Mouse (Mus musculus) C2C12 (cell line): Measurements from ENCODE around the gene Ank2. TPM values are rescaled to one million over a fixed set of nuclear protein-coding genes. Genes with fewer than 3 reads are reported as not detected.

Experiments used
- H3K27me3 ChIP-seq: one replicate; pipeline ENCODE4 v1.6.1; 2011; ENCODE audit not compliant: control insufficient read depth, insufficient read depth, insufficient read length
- H3K36me3 ChIP-seq: one replicate; pipeline ENCODE4 v1.6.1; 2011; ENCODE audit not compliant: control insufficient read depth, insufficient read depth
- H3K4me3 ChIP-seq: one replicate; pipeline ENCODE4 v1.5.1; 2011; ENCODE audit warnings: mild to moderate bottlenecking, control low read depth; ENCODE audit not compliant: poor library complexity, insufficient read depth, severe bottlenecking
- H3K79me2 ChIP-seq: one replicate; pipeline ENCODE4 v1.6.1; 2011; ENCODE audit not compliant: control insufficient read depth, insufficient read depth
- H3K79me3 ChIP-seq: one replicate; pipeline ENCODE4 v1.6.1; 2011; ENCODE audit warnings: low read depth, control low read depth
- H3ac ChIP-seq: one replicate; pipeline ENCODE3; 2011; ENCODE audit warnings: low read depth; ENCODE audit not compliant: control insufficient read depth, insufficient read length
- CEBPB ChIP-seq: IDR thresholded peaks from one replicate; pipeline ENCODE4 v1.6.1; 2011; ENCODE audit warnings: low read depth, mild to moderate bottlenecking, control low read depth, moderate library complexity
- CTCF ChIP-seq: IDR thresholded peaks from one replicate; pipeline ENCODE4 v1.5.1; 2011; ENCODE audit not compliant: control insufficient read depth, insufficient read depth, insufficient read length
- FOSL1 ChIP-seq: IDR thresholded peaks from one replicate; pipeline ENCODE4 v1.8.0; 2011; ENCODE audit warnings: mild to moderate bottlenecking, low read length; ENCODE audit not compliant: poor library complexity, insufficient read depth, severe bottlenecking
- MAX ChIP-seq: IDR thresholded peaks from one replicate; pipeline ENCODE4 v1.6.1; 2011; ENCODE audit warnings: mild to moderate bottlenecking, control low read depth
- MYOD1 ChIP-seq: IDR thresholded peaks from one replicate; pipeline ENCODE4 v1.6.1; 2011; ENCODE audit warnings: low read depth; ENCODE audit not compliant: control insufficient read depth, insufficient read length
- MYOG ChIP-seq: IDR thresholded peaks from one replicate; pipeline ENCODE4 v1.6.1; 2011; ENCODE audit not compliant: control insufficient read depth, insufficient read length; ENCODE audit errors: extremely low read depth
- USF1 ChIP-seq: IDR thresholded peaks from one replicate; pipeline ENCODE4 v1.6.1; 2011; ENCODE audit warnings: low read depth, mild to moderate bottlenecking, control low read depth, moderate library complexity
- polyA plus RNA-seq: library from polyadenylated mRNA; unstranded; fragments of >200 nt; fragmentation: generic; extraction: Trizol; gene quantifications from one replicate; pipeline ENCODE4 v1.2.1, GENCODE M21; 2012; ENCODE audit warnings: missing spikeins

Ank2 gene
- polyA plus RNA-seq, 1 experiment: 3.5 TPM

DNA sequence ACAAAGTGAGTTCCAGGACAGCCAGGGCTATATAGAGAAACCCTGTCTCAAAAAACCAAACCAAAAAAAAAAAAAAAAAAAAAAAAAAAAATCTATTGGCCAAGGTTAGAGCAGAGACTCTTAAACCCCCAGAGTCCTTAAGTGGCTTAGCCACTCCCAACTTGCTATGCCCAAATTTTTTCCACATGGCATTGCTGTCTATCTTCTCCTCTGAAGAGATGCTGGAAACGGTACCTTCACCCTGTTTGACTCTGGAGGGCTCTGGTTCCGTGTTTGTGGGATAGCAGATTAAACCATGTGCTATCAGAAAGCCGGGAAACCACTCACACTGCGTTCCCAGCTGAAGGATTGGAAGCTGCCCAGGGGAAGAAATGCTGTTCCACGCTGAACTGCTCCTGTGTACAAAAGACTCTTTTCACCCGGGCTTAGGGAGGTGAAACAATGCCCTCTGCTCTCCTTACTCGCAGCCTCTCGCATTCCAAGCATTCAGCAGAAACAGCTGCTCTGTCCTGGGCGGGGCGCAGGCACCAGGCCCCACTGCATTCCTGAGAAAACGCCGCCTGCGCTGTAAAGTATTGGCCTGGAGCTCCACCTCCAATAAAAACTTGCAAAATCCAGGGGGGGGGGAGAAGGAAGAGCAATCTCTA is 241.7 kb downstream of the Ank2 start:
- TF ChIP-seq USF1: no peak
- TF ChIP-seq FOSL1: no peak
- peak; percentile 87 for TF ChIP-seq MYOD1
- TF ChIP-seq CEBPB: no peak
- Histone ChIP-seq H3ac (peak overlapping the region; percentile 68), H3K4me3 (peak overlapping the region; percentile 21), H3K79me3 (no peaks in the 10 kb centered on the region), H3K27me3 (no peaks in the 10 kb centered on the region), H3K79me2 (no peaks in the 10 kb centered on the region), H3K36me3 (no peaks in the 10 kb centered on the region)

DNA sequence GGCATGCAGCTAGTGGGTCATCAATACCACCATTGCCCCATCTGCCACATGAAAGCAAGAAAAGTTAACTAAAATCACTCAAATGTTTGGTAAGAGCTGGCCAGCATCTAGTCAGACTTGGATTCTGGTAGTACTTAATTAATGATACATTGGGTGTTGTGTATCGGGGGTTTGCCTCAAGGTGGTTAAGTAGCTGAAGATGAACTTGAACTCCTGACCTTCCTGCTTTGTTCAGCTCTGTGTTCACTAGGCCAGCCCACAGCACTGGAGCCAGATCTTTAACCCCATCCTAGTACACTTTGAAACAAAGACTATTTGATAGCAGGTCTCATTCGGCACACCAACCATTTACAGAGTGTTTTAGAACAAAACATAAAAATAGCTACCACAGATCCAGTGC is 242.5 kb downstream of the Ank2 start:
- Histone ChIP-seq H3K4me3 (no peak overlapping the region), H3K27me3 (no peaks in the 10 kb centered on the region), H3K79me3 (no peaks in the 10 kb centered on the region), H3K79me2 (no peaks in the 10 kb centered on the region), H3K36me3 (no peaks in the 10 kb centered on the region), H3ac (no peak overlapping the region)
- TF ChIP-seq CTCF (no peak), USF1 (no peak), MAX (no peak), CEBPB (no peak), MYOG (no peak), MYOD1 (no peak), FOSL1 (no peak)

DNA sequence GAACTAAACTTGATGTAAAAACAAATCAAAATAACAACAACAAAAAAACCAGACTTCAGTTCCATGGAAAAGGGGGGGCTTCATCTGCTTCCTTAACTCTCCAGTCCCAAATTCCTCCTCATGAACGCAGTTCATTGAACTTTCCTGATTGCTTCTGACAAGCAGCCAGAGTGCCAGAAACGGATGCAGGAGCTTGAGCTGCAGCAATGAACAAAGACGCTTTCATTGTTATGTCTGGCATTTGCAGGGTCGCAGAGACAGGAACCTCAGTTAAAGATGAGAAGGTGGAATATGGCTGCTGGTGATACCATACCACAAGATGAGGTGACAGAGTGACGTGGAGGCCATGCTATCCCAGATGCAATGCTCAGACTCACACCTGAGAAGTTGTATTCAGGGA is 248.2 kb downstream of the Ank2 start:
- Histone ChIP-seq H3K4me3 (no peak overlapping the region), H3K27me3 (no peaks in the 10 kb centered on the region), H3ac (no peak overlapping the region), H3K36me3 (no peaks in the 10 kb centered on the region), H3K79me3 (no peaks in the 10 kb centered on the region), H3K79me2 (no peaks in the 10 kb centered on the region)
- no peak for TF ChIP-seq FOSL1
- no peak for TF ChIP-seq USF1
- TF ChIP-seq CTCF: no peak
- TF ChIP-seq MYOG: no peak
- no peak for TF ChIP-seq MAX
- no peak for TF ChIP-seq MYOD1
- TF ChIP-seq CEBPB: no peak

DNA sequence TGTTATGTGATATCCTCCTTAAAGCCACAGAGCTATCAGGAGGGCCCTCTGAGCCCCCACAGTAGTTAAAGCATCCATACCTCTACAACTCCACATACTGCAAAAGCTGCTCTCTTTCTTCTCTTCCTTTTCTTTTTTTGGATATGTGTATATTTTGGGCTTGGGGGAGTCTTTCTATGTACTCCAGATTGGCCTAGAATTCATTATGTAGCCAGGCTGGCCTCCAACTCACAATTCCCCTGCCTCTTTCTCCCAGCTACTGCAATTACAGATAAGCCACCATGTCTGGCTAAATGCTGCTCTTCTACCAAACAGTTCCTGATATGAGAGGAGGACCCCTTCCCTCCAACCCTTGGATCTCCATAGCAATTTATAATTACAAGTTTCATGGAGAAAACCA is 250.5 kb downstream of the Ank2 start:
- TF ChIP-seq USF1 (no peak), CTCF (no peak), FOSL1 (no peak), CEBPB (no peak), MYOG (no peak), MAX (no peak), MYOD1 (no peak)
- no peaks in the 10 kb centered on the region for H3K36me3 ChIP-seq

DNA sequence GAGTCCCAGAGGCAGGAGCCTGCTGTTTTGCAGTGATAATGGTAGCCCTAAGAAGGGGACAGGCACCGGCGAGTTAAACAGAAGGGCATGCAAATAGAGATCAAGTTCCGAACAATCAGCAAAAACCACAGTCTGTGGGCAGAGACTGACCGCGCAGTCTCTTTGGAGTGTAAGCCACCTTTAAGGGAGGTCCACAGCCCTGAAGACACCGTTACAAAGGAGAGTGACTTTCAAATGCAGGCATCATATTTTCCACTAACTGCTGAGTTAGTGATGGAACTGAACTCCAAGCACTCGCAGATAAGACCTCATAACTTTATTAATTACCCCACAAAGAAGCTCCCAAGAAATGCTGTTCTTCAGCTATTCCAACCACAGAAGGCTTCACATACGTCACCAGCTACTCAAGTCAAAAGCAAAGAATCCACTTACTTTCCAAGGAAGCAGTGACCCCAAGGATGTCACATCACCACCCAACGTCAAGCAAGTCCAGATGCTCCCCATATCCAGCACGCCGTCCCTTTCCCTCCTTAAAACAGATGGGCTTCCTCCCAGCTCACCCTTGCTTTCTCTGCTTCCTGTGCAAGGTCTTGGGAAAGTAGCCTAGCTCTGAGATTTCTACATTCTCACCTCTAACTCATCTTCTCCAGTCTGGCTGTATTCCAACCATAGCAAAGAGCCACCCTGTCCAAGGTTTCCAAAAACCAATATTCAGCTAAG is 252.0 kb downstream of the Ank2 start:
- H3ac ChIP-seq: no peak overlapping the region
- H3K36me3 ChIP-seq: no peaks in the 10 kb centered on the region
- H3K79me2 ChIP-seq: no peaks in the 10 kb centered on the region
- no peaks in the 10 kb centered on the region for H3K27me3 ChIP-seq
- no peaks in the 10 kb centered on the region for H3K79me3 ChIP-seq
- H3K4me3 ChIP-seq: no peak overlapping the region
- TF ChIP-seq MAX (no peak), CEBPB (no peak), USF1 (no peak), MYOD1 (no peak), MYOG (no peak), FOSL1 (no peak), CTCF (no peak)

More for the DNA sequence above, 250.5 kb downstream of the Ank2 start:
- no peak overlapping the region for H3ac ChIP-seq
- no peaks in the 10 kb centered on the region for H3K27me3 ChIP-seq
- no peaks in the 10 kb centered on the region for H3K79me2 ChIP-seq
- no peaks in the 10 kb centered on the region for H3K79me3 ChIP-seq
- H3K4me3 ChIP-seq: no peak overlapping the region
